Mouse (Mus musculus) left cerebral cortex, adult 2 months (tissue): Measurements from ENCODE around the gene Gm38392. TPM values are rescaled to one million over a fixed set of nuclear protein-coding genes. Genes with fewer than 3 reads are reported as not detected.

Experiments
- DNase-seq, 2 experiments: peaks; one replicate each; pipeline ENCODE4 v3.0.0; 2021 to 2022; ENCODE audit warnings: low spot score in 2 of 2, mixed read lengths in 1 of 2; ENCODE audit errors: extremely low spot score in 1 of 2
- H3K27ac ChIP-seq: fragments of 200-600 bp; 2 replicates; pipeline ENCODE4 v1.8.1; 2022
- H3K4me3 ChIP-seq: fragments of 200-600 bp; 2 replicates; pipeline ENCODE4 v1.8.1; 2022
- CTCF ChIP-seq: fragments of 200-600 bp; IDR thresholded peaks from 2 replicates; pipeline ENCODE4 v1.8.1; 2022; ENCODE audit warnings: antibody characterized with exemption, mild to moderate bottlenecking, moderate library complexity
- intact Hi-C: fragments of 180-260 bp; cut with DNase I; formaldehyde crosslinking; loops from one replicate; pipeline ENCODE4 v1.15.1; 2025
- total RNA-seq, 2 experiments: library from RNA; stranded (reverse); gene quantifications; 2 replicates each; pipeline ENCODE4 v1.2.3; 2021

Gm38392 gene
- total RNA-seq, 2 experiments from 2014 or later = 0.59 TPM; not detected in 1

DNA sequence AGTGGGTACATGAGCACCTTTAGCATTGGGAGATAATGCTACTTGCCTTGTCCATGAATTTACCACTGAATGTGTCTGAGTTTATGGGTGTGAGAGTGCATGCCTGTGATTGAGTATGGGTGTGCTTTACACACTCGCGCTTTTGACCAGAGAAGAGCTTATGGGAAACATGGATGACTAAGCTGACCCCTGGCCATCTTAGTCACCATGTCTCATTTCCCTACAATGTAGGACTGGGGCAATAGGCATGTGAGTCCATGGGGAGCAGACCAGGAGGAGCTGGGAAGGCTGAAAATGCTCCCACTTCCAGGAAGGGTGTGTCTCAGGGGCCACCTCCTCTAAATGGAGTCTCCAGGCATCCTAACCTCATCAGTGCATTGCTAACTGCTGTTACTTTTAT, 76.9 kb downstream of the Gm38392 start:
- Histone ChIP-seq H3K4me3 (peak overlapping the region; percentile 71), H3K27ac (peak overlapping the region; percentile 93)
- intact Hi-C loops = no loop called here
- no peak for TF ChIP-seq CTCF
- peak in 1 of 2 experiments; percentile 10 for DNase-seq

DNA sequence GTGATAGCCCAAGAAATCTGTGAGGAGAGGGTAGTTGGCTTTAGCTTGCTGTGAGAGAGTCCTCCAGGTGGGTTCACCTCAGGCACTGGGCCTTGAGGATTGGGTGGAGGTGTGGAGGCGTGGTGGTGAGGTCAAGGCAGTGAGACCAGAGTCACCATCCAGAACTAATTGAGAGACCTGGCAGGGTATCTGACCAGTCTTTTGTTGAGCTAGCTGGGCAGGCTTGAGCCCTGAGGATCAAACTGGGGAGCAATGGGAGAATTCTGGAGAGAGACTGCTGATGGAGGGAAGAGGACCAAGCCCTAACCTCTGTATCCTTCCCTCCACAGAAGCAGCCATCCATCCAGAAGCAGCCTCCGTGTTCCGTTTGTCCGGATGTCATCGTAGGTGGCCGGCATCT, 77.7 kb downstream of the Gm38392 start:
- peak overlapping the region; percentile 93 for H3K27ac ChIP-seq
- peak in 1 of 2 experiments; percentile 20 for DNase-seq
- intact Hi-C loops = no loop called here
- TF ChIP-seq CTCF = no peak
- peak overlapping the region; percentile 71 for H3K4me3 ChIP-seq

DNA sequence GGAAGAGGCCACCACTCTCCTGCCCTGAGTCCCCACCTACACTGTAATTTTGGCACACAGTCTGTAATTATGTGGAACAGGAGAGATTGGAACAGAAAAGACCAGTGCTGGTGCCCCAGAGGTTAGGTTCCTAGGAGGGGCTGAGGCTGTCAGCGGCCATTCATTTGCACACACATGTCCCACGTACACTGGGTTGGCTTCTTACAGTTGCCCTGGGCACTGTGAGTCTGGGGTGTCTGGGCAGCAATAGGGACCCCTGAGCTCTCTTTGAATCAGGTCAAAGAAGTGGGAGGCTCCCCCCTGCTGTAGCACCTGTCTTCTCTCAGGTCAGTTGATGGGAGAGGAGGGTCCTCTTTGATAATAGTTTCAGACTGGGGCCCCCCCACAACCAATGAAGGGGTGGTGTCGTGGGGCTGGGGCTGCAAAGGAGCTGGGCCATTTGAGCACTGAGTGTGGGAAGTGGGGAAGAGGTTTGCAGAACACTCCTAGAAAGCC, 78.7 kb downstream of the Gm38392 start:
- intact Hi-C loops = no loop called here

DNA sequence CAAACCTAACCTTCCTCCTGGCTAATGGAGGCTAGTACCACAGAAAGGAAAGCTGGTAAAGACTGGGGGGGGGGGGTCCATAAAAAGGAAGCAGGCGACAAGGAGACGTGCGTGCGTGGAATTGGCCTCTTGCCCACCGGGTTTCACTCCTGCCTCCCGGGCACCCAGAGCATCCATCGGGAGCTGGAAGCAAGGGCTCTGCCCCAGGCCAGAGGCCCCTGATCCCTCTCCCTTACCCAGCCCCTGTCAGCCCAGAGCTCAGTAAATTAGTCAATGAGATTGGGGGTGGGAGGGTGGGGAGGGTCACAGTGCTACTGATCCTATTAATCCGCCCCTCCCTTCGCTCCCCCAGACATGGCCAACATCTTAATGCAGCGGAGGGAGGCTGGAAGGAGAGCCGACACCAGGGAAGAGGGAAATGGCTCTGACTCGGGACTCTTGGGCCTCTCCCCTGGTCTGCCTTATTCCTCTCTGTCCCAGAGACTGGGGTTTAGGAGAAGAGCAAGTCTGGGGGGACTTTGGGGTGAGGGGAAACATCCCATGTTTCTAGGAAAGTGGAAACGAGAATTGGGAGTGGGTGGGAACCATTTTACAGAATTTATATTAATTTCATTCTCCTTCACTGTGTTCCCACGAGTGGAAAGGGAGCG, 79.4 kb downstream of the Gm38392 start:
- no peak for TF ChIP-seq CTCF
- H3K4me3 ChIP-seq = peak overlapping the region; percentile 71
- peak overlapping the region; percentile 93 for H3K27ac ChIP-seq
- no peak for DNase-seq
- intact Hi-C loops = no loop called here

More for the DNA sequence above, 78.7 kb downstream of the Gm38392 start:
- peak in 1 of 2 experiments; percentile 11 for DNase-seq
- peak overlapping the region; percentile 93 for H3K27ac ChIP-seq
- no peak for TF ChIP-seq CTCF
- peak overlapping the region; percentile 71 for H3K4me3 ChIP-seq

DNA sequence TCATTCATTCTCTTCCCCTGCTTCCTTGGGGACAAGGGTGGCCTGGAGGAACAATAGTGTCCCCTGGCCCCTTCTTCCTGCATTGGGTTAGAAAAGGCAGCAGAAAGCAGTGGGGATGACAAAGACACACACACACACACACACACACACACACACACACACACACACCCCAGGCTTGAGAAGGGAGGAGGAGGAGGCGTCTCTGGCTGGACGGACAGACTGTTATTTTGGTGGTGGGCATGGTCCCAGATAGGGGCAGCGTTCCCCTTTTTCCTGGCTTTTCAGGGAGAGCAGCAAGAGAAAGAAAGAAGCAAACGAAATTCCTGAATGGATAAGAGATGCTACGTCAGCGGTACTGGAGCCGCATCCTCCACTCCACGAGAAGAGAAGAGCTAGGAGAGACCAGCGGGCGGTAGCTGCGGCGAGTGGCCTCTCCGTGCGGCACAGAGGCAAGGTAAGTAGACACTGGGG, 80.1 kb downstream of the Gm38392 start:
- DNase-seq = peak; percentile 70 to 75
- intact Hi-C loops = no loop called here
- no peak for TF ChIP-seq CTCF
- peak overlapping the region; percentile 71 for H3K4me3 ChIP-seq
- peak overlapping the region; percentile 93 for H3K27ac ChIP-seq

DNA sequence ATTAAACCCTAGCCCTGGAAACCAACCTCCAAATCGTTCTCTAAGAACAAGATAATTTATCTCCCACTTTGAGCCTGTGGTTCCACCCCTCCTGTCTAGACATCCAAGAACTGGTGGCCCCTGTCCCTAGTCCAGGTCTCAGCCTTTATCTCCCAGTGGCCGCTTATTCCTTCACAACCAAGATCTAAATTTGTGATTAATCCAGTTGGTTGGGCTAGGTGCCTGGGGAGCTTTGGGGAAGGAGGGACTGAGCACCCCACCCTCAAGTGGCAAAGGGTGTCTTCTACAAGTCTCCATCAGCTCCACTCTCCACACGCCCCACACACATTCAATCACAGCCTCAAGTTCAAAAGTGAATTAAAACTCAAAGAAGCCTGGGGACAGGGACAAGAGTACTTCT, 80.5 kb downstream of the Gm38392 start:
- DNase-seq = no peak
- TF ChIP-seq CTCF = no peak
- peak overlapping the region; percentile 93 for H3K27ac ChIP-seq
- intact Hi-C loops = no loop called here
- peak overlapping the region; percentile 71 for H3K4me3 ChIP-seq

DNA sequence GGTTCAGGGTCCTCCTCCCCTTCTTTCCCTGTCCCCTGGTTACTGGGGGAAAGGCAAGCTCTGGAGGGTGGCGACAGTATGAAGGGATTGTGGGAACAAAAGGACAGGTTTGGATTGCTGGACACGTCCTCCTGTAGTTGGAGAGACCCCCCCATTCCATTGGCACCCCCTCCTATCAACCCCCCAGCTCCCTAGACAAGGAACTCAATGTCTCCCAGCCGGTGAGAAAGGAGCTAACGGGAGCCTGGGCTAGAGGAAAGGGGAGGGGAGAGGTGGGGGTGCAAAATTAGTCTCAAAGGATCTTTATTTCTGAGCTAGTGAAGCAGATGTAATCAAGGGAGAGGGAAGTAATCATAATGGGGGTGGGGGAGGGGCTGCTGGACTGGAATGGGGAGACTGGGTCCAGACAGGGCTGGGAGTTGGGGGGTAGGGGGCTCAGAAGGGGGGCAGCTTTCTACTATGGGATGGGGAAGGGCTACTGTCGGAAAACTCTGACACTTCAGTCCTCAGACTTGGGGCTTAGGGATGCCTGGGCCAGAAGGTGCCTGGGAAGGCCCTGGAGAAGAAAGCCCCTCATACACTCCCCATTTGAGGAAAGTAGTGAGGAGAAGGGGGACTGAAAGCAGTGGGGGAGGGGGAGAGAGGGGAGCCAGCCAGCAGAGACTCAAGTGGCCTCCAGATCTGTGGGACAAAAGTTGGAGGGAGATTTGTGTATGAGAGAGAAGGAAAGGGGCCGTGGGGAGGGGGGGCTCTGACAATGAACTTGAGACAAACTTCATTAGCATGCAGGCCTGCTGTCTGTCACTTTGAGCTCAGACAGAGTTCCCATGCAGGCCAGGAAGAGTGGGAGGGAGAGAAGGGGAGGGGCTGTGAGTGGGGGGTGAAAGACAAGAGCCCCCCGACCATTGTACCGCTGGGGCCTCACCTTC, 81.2 kb downstream of the Gm38392 start:
- no peak for TF ChIP-seq CTCF
- intact Hi-C loops = loop anchor here (1.0 kb wide), 2 partner anchors 16 to 26 kb away; no protein-coding TSS in a partner anchor
- DNase-seq = no peak
- Histone ChIP-seq H3K27ac (peak overlapping the region; percentile 93), H3K4me3 (peak overlapping the region; percentile 71)

DNA sequence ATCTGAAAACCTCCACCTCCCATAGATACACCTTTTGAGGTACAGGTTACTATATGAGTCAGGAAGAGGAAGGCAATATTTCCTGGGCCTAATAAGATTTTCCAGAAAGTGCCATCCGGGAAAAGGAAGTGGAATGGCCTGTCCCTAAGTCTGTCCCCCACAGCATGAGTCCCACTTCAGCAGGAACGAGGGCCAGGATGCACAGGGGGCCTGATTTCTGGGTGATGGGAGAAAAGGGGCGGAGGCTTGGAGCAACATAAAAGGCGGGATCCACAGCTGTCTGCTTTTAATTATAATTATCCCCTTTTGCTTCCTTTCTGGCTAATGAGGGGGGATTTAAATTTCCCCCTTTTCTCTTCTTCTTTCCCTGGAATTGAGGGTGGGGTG, 81.8 kb downstream of the Gm38392 start:
- no peak for DNase-seq
- intact Hi-C loops = loop anchor here (1.0 kb wide), 2 partner anchors 17 to 27 kb away; no protein-coding TSS in a partner anchor
- H3K27ac ChIP-seq = peak overlapping the region; percentile 93
- TF ChIP-seq CTCF = no peak
- no peak overlapping the region for H3K4me3 ChIP-seq

DNA sequence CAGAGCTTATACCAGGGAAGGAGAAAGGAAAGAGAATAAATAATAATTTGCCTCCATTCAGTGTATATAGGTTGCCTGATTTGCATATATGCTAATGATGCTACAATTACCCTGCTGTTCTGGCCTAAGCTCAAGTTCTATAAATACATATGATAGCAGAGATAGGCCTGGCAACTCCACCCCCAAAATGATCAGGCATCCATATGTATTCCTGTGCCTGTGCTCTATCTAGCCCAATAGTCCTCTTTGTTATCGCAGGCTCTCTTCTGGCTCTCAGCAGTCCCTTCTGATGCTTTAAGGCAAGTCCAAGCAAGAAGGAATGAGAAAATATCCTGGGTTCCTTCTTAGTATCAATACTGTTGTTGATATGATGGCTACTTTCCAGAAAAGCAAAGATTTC, 82.3 kb downstream of the Gm38392 start:
- peak overlapping the region; percentile 93 for H3K27ac ChIP-seq
- intact Hi-C loops = loop anchor here (1.0 kb wide), 2 partner anchors 18 to 28 kb away; no protein-coding TSS in a partner anchor
- TF ChIP-seq CTCF = no peak
- no peak overlapping the region for H3K4me3 ChIP-seq
- DNase-seq = no peak

DNA sequence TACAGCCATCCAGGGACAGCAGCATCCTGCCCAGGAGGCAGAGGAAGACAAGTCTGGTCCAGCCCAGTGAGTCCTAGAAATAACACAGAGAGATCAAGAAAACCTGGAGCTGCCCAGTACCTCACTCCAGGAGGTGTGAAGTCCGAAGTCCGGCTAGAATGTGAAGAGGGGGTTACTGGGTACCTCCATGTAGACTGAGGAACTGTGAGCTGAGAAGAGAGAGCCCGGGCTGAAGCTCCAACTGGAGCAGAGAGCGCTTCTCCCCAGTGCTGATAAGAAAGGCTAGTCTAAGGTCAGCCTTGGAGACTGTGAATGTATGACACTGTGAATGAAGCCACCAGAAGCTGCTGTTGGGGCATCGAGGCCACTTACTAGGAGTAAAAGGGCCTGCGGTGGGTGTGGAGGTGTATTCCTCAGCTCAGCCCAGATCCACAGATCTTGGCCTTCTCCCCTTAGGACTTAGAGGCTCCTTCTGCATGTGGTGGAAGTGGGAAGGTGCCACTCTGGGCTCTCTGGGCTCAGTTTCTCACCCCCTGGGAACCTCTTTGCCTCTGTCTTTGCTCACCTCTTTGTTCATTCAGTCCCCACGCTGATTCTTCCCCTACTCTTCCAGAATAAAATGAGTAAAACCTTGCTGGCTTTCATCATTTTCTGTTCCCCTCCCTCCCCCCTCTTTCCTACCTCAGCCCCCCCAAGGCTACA, 82.9 kb downstream of the Gm38392 start:
- no peak overlapping the region for H3K4me3 ChIP-seq
- DNase-seq = no peak
- no peak for TF ChIP-seq CTCF
- intact Hi-C loops = no loop called here
- H3K27ac ChIP-seq = peak overlapping the region; percentile 93

DNA sequence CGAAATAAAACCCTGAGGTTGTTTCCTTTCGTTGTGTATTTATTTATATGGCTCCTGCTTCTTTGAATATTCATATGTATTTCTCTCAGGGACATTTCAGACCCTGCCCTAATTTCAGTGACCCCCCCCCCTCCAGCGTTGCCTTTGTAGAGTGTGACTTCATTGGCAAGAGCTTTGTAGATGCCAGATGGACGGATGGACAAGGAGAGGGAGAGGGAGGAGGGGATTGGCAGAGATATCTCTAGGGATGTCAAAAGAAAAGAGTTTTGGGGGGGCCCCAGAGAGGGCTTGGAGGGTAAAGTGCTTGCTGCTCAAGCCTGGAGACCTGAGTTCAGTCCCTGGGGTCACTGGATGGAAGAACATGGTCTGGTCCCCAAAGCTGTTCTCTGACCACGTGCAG, 83.6 kb downstream of the Gm38392 start:
- no peak for TF ChIP-seq CTCF
- DNase-seq = no peak
- intact Hi-C loops = no loop called here
- H3K4me3 ChIP-seq = no peak overlapping the region
- H3K27ac ChIP-seq = peak overlapping the region; percentile 93

DNA sequence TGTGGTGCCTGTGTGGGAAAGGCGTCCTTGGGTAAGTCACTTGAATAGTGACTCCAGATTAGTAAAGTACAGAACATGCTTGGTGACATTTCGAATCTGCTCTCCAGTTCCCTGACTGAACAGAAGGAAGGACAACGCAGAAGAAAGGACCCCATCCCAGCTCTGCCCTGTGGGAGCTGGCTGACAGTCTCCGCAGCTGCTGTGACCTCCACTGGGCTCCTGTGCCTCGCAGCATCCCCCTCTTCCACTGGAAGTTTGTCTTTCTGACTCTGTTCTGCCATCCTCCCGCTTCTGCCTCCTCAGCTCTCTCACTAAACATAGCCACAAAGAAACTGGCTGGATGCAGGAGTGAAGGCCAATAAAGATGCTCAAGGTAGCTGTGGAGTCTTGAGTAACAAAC, 84.0 kb downstream of the Gm38392 start:
- no peak for DNase-seq
- TF ChIP-seq CTCF = no peak
- intact Hi-C loops = no loop called here
- peak overlapping the region; percentile 93 for H3K27ac ChIP-seq
- no peak overlapping the region for H3K4me3 ChIP-seq
